Mouse (Mus musculus): ENCODE data around the gene Tradd.

DNA sequence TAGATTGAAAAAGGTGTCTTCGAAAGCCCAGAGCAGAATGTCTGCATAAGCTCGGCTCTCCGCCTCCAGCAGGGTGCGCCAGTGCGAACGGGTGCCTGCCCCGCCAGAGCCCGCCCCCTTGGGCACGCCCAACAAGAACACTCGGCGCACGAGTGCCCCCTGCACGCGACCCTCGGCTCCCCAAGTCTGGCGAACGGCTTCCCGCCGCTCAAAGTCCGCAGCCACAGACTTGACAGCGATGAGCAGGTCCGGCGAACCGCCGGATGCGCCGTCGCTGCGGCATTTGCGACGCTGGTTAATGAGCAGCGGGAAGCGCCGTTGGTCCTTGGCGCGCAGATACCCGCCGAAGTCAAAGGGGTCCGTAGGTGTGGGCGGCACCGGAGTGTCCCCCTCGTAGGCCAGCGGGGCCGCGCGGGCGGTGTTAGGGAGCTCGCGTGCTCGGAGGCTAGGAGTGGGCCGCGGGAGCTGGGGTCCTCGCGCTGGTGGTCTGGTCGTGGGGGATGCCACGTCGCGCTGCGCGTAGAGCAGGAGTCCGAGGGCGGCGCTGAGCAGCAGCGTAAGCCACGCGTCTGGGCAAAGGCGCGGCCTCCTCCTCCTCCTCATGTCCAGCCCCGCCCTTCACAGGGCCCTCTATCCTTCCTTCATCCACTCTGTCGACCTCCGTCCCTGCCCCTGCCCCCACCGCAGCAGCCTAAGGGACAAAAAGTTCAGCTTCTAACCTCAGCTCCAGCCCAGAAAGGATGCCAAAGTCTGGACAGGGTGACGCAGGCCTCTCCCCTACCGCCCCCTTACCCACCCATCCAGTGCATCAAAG, 10.1 kb downstream of the Tradd start:
- TF ChIP-seq CTCF (conservative IDR thresholded peaks at IDR 0.05; ENCODE audit: low read length), result peak; percentile 37; the same call in 1 of the 2 replicates
- no peak for TF ChIP-seq NANOG (IDR thresholded peaks at IDR 0.05; ENCODE audit: borderline replicate concordance, low read length)
- TF ChIP-seq POU5F1 (IDR thresholded peaks at IDR 0.05; ENCODE audit: borderline replicate concordance, low read length), result no peak
